Mouse (Mus musculus): ENCODE measurements around the gene Ankrd52. TPM values are rescaled to one million over a fixed set of nuclear protein-coding genes. Genes with fewer than 3 reads are reported as not detected.

Gene Ankrd52
- polyA plus RNA-seq, 1 experiment from 2014 or later: 4.3 TPM

- 18% methylated on average over 35 of the region's 35 CpGs for WGBS
- H3K27me3 ChIP-seq (ENCODE audit: control insufficient read depth, insufficient read depth, low read length): no peaks in the 10 kb centered on the region
- no peaks in the 10 kb centered on the region; the same call in 1 of the 2 replicates for H3K4me1 ChIP-seq (replicated peaks; ENCODE audit: control insufficient read depth, insufficient read depth)
- H3K9me3 ChIP-seq (ENCODE audit: control insufficient read depth, low read length): no peaks in the 10 kb centered on the region
- peak overlapping the region; percentile 72 for H3K9ac ChIP-seq (ENCODE audit: low read length)
- H3K4me3 ChIP-seq (ENCODE audit: low read depth, low read length): peak overlapping the region; percentile 64
- ATAC-seq (ENCODE audit: low FRiP score, low TSS enrichment) (no peak), DNase-seq (ENCODE audit: low spot score) (peak; percentile 47)
- H3K36me3 ChIP-seq (ENCODE audit: control insufficient read depth, insufficient read depth, low read length): no peaks in the 10 kb centered on the region; the same call in 1 of the 2 replicates
- H3K4me2 ChIP-seq (replicated peaks; ENCODE audit: low read depth): peak overlapping the region; percentile 81
- TF ChIP-seq CTCF (IDR thresholded peaks at IDR 0.05; ENCODE audit: low read depth) (no peak; the same call in 1 of the 2 replicates), EP300 (optimal IDR thresholded peaks at IDR 0.05) (no peak)
- peak overlapping the region; percentile 53 for H3K27ac ChIP-seq (replicated peaks)
Observed at GRCm38 (mm10) chr10:128408591-128409535, 31.9 kb downstream of the Ankrd52 start.

DNA sequence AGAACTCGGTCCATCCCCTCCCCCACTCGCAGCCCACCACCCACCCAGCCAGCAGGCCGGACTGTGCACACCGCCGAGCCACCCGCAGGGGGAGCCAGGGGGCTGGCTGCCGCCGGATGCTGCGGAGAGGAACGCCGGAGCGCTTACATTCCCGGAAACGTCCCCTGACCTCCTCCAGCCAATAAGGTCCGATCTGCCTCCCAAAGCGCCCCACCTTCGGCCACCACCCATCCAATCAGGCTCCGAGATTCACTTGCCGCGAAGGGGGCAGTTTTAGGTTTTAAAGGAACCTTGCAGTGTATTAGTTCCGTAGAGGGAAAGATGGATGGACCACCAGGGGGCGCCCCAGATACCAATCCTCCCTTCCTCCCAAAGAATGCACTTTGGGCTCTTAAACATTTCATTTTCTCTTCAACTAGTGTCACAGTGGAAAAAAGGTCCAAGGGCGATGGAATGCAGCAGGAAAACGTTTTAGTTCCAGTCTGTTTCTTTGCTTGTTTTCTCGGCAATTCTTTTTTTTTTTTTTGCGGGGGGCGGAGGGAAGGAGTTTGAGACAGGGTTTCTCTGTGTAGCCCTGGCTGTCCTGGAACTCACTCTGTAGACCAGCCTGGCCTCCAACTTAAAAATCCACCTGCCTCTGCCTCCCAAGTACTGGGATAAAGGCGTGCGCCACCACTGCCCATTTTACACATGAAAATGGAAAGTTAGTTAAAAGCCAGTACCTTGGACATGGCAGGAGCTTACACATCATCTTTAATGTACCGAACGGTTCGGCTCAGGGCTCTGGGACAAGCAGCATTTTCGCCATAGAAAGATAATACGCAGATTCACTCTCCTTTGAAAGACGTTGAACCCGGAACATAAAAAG, 33.0 kb downstream of the Ankrd52 start:
- peak; percentile 81 for TF ChIP-seq CTCF (IDR thresholded peaks at IDR 0.05; ENCODE audit: low read depth)
- TF ChIP-seq EP300 (optimal IDR thresholded peaks at IDR 0.05): no peak
- no peaks in the 10 kb centered on the region; the same call in 1 of the 2 replicates for H3K4me1 ChIP-seq (replicated peaks; ENCODE audit: control insufficient read depth, insufficient read depth)
- ATAC-seq (ENCODE audit: low FRiP score, low TSS enrichment) (peak; percentile 94), DNase-seq (ENCODE audit: low spot score) (peak; percentile 97)
- H3K27me3 ChIP-seq (ENCODE audit: control insufficient read depth, insufficient read depth, low read length): no peaks in the 10 kb centered on the region
- peak overlapping the region; percentile 64 for H3K4me3 ChIP-seq (ENCODE audit: low read depth, low read length)
- no peaks in the 10 kb centered on the region for H3K9me3 ChIP-seq (ENCODE audit: control insufficient read depth, low read length)
- peak overlapping the region; percentile 96 for H3K27ac ChIP-seq (replicated peaks)
- WGBS: 6% methylated on average over 36 of the region's 36 CpGs
- no peaks in the 10 kb centered on the region; the same call in 1 of the 2 replicates for H3K36me3 ChIP-seq (ENCODE audit: control insufficient read depth, insufficient read depth, low read length)
- H3K9ac ChIP-seq (ENCODE audit: low read length): peak overlapping the region; percentile 72
- peak overlapping the region; percentile 87 for H3K4me2 ChIP-seq (replicated peaks; ENCODE audit: low read depth)

DNA sequence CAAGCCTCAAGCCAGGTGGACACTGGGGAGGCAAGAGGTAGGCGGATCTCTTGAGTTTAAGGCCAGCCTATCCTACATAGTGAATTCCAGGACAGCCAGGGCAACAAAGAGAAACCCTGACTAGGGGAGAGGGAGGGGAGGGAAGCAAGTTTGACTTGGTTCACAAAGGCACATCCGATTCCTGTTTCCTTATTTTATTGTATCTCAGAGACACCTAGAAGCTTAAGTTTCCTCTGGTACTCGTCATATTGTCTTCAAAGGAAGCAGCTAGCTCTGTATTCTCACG, 33.6 kb downstream of the Ankrd52 start:
- H3K36me3 ChIP-seq (ENCODE audit: control insufficient read depth, insufficient read depth, low read length): no peaks in the 10 kb centered on the region; the same call in 1 of the 2 replicates
- H3K9ac ChIP-seq (ENCODE audit: low read length): no peak overlapping the region

DNA sequence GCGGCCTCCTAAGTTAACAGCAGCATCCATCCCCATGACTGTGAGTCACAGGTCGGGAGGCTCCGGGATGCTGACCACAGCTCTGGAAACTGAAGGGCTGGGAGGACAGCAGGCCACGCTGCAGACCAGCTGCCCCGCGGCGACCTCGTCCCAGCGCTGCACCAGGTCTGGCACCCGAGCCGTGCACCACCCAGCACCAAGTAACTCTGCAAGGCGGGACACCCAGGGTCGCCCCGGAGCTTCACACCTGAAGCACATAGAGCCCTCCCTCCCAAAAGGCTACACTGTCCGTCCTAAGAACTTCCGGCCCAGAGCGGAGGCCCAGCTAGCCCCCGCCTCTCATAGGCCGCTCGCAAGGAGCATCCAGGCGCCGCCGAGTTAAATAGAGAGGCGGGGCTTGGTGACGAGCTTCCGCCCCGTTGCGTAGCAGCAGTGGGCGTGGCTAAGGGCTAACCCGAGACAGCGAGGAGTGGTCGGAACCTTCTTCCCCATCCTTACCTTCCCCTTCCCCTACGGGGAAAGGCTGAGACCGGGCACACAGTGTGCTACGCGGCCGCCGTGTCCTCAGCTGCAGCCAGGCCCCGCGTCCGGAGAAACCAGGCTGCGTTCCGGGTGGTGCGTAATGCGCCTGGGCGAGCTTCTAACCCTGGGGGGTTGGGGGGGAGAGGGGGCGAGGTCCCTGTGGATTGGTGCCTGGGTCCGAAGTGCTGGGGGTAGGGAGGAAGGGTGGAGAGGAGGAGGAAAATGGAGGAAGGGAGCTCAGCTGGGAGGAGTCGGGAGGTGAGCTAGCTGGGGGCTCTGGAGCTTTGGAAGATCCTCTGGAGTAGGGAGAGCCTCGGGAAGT, 34.5 kb downstream of the Ankrd52 start, which contains the start of the genes Nabp2 and Rnf41:
Nabp2 (minus strand) TSS at position 282 of the 844 bp plus-strand sequence.
Rnf41 (plus strand) TSS at position 447 of the 844 bp plus-strand sequence.
- no peak; the same call in 1 of the 2 replicates for TF ChIP-seq CTCF (IDR thresholded peaks at IDR 0.05; ENCODE audit: low read depth)
- peak; percentile 47 for TF ChIP-seq EP300 (optimal IDR thresholded peaks at IDR 0.05)
- H3K4me2 ChIP-seq (replicated peaks; ENCODE audit: low read depth): peak within 1 kb of the TSS; percentile 87
- no peaks in the 10 kb centered on the region for H3K9me3 ChIP-seq (ENCODE audit: control insufficient read depth, low read length)
- no peaks in the 10 kb centered on the region; the same call in 1 of the 2 replicates for H3K4me1 ChIP-seq (replicated peaks; ENCODE audit: control insufficient read depth, insufficient read depth)
- WGBS: under 1% methylated on average over 44 of the region's 50 CpGs
- H3K27me3 ChIP-seq (ENCODE audit: control insufficient read depth, insufficient read depth, low read length): no peaks in the 10 kb centered on the region
- DNase-seq (ENCODE audit: low spot score) (peak; percentile 96), ATAC-seq (ENCODE audit: low FRiP score, low TSS enrichment) (peak; percentile 88)
- H3K36me3 ChIP-seq (ENCODE audit: control insufficient read depth, insufficient read depth, low read length): no peaks in the 10 kb centered on the region; the same call in 1 of the 2 replicates
- peak within 1 kb of the TSS; percentile 93 for H3K4me3 ChIP-seq (ENCODE audit: low read depth, low read length)
- H3K27ac ChIP-seq (replicated peaks): peak within 1 kb of the TSS; percentile 96
- peak within 1 kb of the TSS; percentile 83 for H3K9ac ChIP-seq (ENCODE audit: low read length)

More for the DNA sequence above, 33.6 kb downstream of the Ankrd52 start:
- TF ChIP-seq EP300 (optimal IDR thresholded peaks at IDR 0.05): no peak
- no peak for TF ChIP-seq CTCF (IDR thresholded peaks at IDR 0.05; ENCODE audit: low read depth)
- peak overlapping the region; percentile 87 for H3K4me2 ChIP-seq (replicated peaks; ENCODE audit: low read depth)
- no peaks in the 10 kb centered on the region for H3K9me3 ChIP-seq (ENCODE audit: control insufficient read depth, low read length)
- DNase-seq (ENCODE audit: low spot score) (no peak), ATAC-seq (ENCODE audit: low FRiP score, low TSS enrichment) (no peak)
- no peaks in the 10 kb centered on the region; the same call in 1 of the 2 replicates for H3K4me1 ChIP-seq (replicated peaks; ENCODE audit: control insufficient read depth, insufficient read depth)
- 13% methylated on average over 4 of the region's 4 CpGs for whole genome bisulfite sequencing
- peak overlapping the region; percentile 96 for H3K27ac ChIP-seq (replicated peaks)
- peak overlapping the region; percentile 19 for H3K4me3 ChIP-seq (ENCODE audit: low read depth, low read length)
- no peaks in the 10 kb centered on the region for H3K27me3 ChIP-seq (ENCODE audit: control insufficient read depth, insufficient read depth, low read length)

GRCm38 (mm10) chr10:128412055-128412381, 35.1 kb downstream of the Ankrd52 start:
- peak overlapping the region; percentile 93 for H3K4me3 ChIP-seq (ENCODE audit: low read depth, low read length)
- TF ChIP-seq CTCF (IDR thresholded peaks at IDR 0.05; ENCODE audit: low read depth) (no peak), EP300 (optimal IDR thresholded peaks at IDR 0.05) (no peak)
- H3K9me3 ChIP-seq (ENCODE audit: control insufficient read depth, low read length): no peaks in the 10 kb centered on the region
- peak overlapping the region; percentile 87 for H3K4me2 ChIP-seq (replicated peaks; ENCODE audit: low read depth)
- no peaks in the 10 kb centered on the region for H3K27me3 ChIP-seq (ENCODE audit: control insufficient read depth, insufficient read depth, low read length)
- H3K27ac ChIP-seq (replicated peaks): peak overlapping the region; percentile 96
- no peak for DNase-seq (ENCODE audit: low spot score)
- WGBS: under 1% methylated on average over 14 of the region's 14 CpGs
- H3K4me1 ChIP-seq (replicated peaks; ENCODE audit: control insufficient read depth, insufficient read depth): no peaks in the 10 kb centered on the region; the same call in 1 of the 2 replicates
- no peak for ATAC-seq (ENCODE audit: low FRiP score, low TSS enrichment)
- H3K9ac ChIP-seq (ENCODE audit: low read length): peak overlapping the region; percentile 83
- peaks cover 3% of the 10 kb centered on the region; the same call in 1 of the 2 replicates for H3K36me3 ChIP-seq (ENCODE audit: control insufficient read depth, insufficient read depth, low read length)
